9 mouse cellular contexts compared by ENCODE assay signal in genomic region chr12:102128081-102128790, GRCm38 (mm10). TPM values are rescaled to one million over a fixed set of nuclear protein-coding genes. Genes with fewer than 3 reads are reported as not detected.
A peak's percentile ranks its signal among the peaks of the same experiment; 100 is the strongest.
DNase-seq lines count a peak whose midpoint lies in the region; ATAC-seq and TF ChIP-seq lines count a peak whose summit lies in the region.
"Had no signal": no experiment of that assay in that cellular context is flagged by ENCODE, and none has a peak within 500 bp of the region (broad histone marks: within the 10 kb centered on the region; RNA-seq: fewer than 3 reads in every experiment).

TSS of gene Slc24a4 (plus strand) at chr12:102128733.

- peak within 1 kb of the TSS; percentile 51 for H3K4me3 ChIP-seq in forebrain, embryonic 15.5 days
- peak within 1 kb of the TSS; percentile 41 for H3K4me3 ChIP-seq in intestine, postnatal 0 days (ENCODE audit: low read depth, low read length)
- peak within 1 kb of the TSS; percentile 44 for H3K4me3 ChIP-seq in liver, embryonic 15.5 days (replicated peaks)
- H3K4me3 ChIP-seq in olfactory bulb, adult 2 months (ENCODE audit: insufficient read depth, low read depth, low read length): peak within 1 kb of the TSS; percentile 45

- peak; percentile 25 to 38 for DNase-seq in cerebellum, postnatal 25 days
- no peak for DNase-seq in cerebellum, adult 8-10 months
- peak; percentile 36 for DNase-seq in Muller cell, postnatal 12 days (ENCODE audit: inconsistent ontology term)

- H3K27me3 ChIP-seq in forebrain, embryonic 15.5 days: peaks cover 15% of the 10 kb centered on the region
- H3K27me3 ChIP-seq in intestine, postnatal 0 days (replicated peaks; ENCODE audit: control insufficient read depth, insufficient read depth, low read length): peaks cover 45% of the 10 kb centered on the region
- peaks cover 62% of the 10 kb centered on the region for H3K27me3 ChIP-seq in liver, embryonic 15.5 days

- H3K9ac ChIP-seq in forebrain, embryonic 15.5 days (replicated peaks): peak within 1 kb of the TSS; percentile 41
- no peak within 1 kb of the TSS for H3K9ac ChIP-seq in intestine, postnatal 0 days (ENCODE audit: low read depth, low read length)
- H3K9ac ChIP-seq in liver, embryonic 15.5 days: no peak within 1 kb of the TSS

- H3K9me3 ChIP-seq in forebrain, embryonic 15.5 days: no peaks in the 10 kb centered on the region
- H3K9me3 ChIP-seq in intestine, postnatal 0 days (ENCODE audit: control insufficient read depth): no peaks in the 10 kb centered on the region
- H3K9me3 ChIP-seq in liver, embryonic 15.5 days (replicated peaks): no peaks in the 10 kb centered on the region

- TF ChIP-seq CTCF in intestine, postnatal 0 days (IDR thresholded peaks at IDR 0.05; ENCODE audit: low read depth): no peak
- no peak for TF ChIP-seq CTCF in olfactory bulb, adult 2 months (IDR thresholded peaks at IDR 0.05; ENCODE audit: insufficient read depth, low read depth, low read length)

- ATAC-seq in forebrain, embryonic 15.5 days (replicated peaks): peak; percentile 57
- ATAC-seq in intestine, postnatal 0 days: no peak
- ATAC-seq in liver, embryonic 15.5 days (ENCODE audit: insufficient read depth): no peak
- no peak; the same call in 1 of the 2 replicates for ATAC-seq in megakaryocyte progenitor cell, adult 5-6 weeks (replicated peaks; ENCODE audit: poor library complexity)

- H3K4me1 ChIP-seq in forebrain, embryonic 15.5 days: peaks cover 32% of the 10 kb centered on the region
- no peaks in the 10 kb centered on the region for H3K4me1 ChIP-seq in intestine, postnatal 0 days (replicated peaks; ENCODE audit: control insufficient read depth, insufficient read depth, low read length)
- 0 out of 2 replicates have a peak, but pooled peaks cover 6% of the 10 kb centered on the region for H3K4me1 ChIP-seq in liver, embryonic 15.5 days (replicated peaks)
- H3K4me1 ChIP-seq in olfactory bulb, adult 2 months (ENCODE audit: control insufficient read depth, insufficient read depth, low read length): peaks cover 14% of the 10 kb centered on the region

- H3K36me3 ChIP-seq in forebrain, embryonic 15.5 days: no peaks in the 10 kb centered on the region
- H3K36me3 ChIP-seq in intestine, postnatal 0 days (ENCODE audit: control insufficient read depth, insufficient read depth): no peaks in the 10 kb centered on the region
- no peaks in the 10 kb centered on the region for H3K36me3 ChIP-seq in liver, embryonic 15.5 days (replicated peaks)

- no peak within 1 kb of the TSS for H3K27ac ChIP-seq in forebrain, embryonic 15.5 days (replicated peaks)
- no peak within 1 kb of the TSS for H3K27ac ChIP-seq in intestine, postnatal 0 days (ENCODE audit: low read depth, low read length)
- H3K27ac ChIP-seq in liver, embryonic 15.5 days (replicated peaks): no peak within 1 kb of the TSS
- H3K27ac ChIP-seq in olfactory bulb, adult 2 months (ENCODE audit: insufficient read depth, low read depth, low read length): no peak within 1 kb of the TSS

- no peak for TF ChIP-seq POLR2A in olfactory bulb, adult 2 months (IDR thresholded peaks at IDR 0.05; ENCODE audit: insufficient read depth, low read depth, low read length)

- peak within 1 kb of the TSS; percentile 96 for H3K4me2 ChIP-seq in forebrain, embryonic 15.5 days (replicated peaks)
- peak within 1 kb of the TSS; percentile 77 for H3K4me2 ChIP-seq in intestine, postnatal 0 days (replicated peaks; ENCODE audit: low read depth)
- peak within 1 kb of the TSS; percentile 70 for H3K4me2 ChIP-seq in liver, embryonic 15.5 days

- under 1% methylated on average over 30 of the region's 34 CpGs for WGBS in forebrain, embryonic 15.5 days
- 1% methylated on average over 27 of the region's 34 CpGs for WGBS in intestine, postnatal 0 days
- 2% methylated on average over 31 of the region's 34 CpGs for WGBS in liver, embryonic 15.5 days (ENCODE audit: insufficient replicate concordance)
- 1% methylated on average over 30 of the region's 34 CpGs for WGBS in olfactory bulb, adult 2 months

RNA-seq across cellular contexts. Expression of gene Slc24a4, which starts in this region (rescaled TPM):
- 1.2 and 1.3 TPM in 2 replicates for polyA plus RNA-seq in forebrain, embryonic 15.5 days (2015; fragmentation: Nextera tagmentation; extraction: Ambion mirVana)
- 0.17 and 0.29 TPM in 2 replicates for polyA plus RNA-seq in intestine, postnatal 0 days (2015; fragmentation: Nextera tagmentation; extraction: Ambion mirVana)
- 0.15 and 0.20 TPM in 2 replicates for polyA plus RNA-seq in liver, embryonic 15.5 days (2015; fragmentation: Nextera tagmentation; extraction: Ambion mirVana)
- not detected in 2 replicates for polyA plus RNA-seq in olfactory bulb, adult 2 months (2012; ENCODE audit: insufficient read depth, insufficient read length, low replicate concordance, missing spikeins)
- not detected in 2 replicates for total RNA-seq in megakaryocyte progenitor cell, adult 5-6 weeks (2015)
- total RNA-seq in megakaryocyte progenitor cell, adult 5-6 weeks (2017): not detected in 2 replicates
- total RNA-seq: MEL had no signal
